Mouse (Mus musculus): ENCODE results near the gene Slc25a19.
A peak's percentile ranks its signal among the peaks of the same experiment; 100 is the strongest.
"Not testable (repeated sequence)": the region's sequence is repeated elsewhere in the genome, so short reads cannot be mapped to it uniquely, and the experiment has no call there.

The Slc25a19 gene

DNA sequence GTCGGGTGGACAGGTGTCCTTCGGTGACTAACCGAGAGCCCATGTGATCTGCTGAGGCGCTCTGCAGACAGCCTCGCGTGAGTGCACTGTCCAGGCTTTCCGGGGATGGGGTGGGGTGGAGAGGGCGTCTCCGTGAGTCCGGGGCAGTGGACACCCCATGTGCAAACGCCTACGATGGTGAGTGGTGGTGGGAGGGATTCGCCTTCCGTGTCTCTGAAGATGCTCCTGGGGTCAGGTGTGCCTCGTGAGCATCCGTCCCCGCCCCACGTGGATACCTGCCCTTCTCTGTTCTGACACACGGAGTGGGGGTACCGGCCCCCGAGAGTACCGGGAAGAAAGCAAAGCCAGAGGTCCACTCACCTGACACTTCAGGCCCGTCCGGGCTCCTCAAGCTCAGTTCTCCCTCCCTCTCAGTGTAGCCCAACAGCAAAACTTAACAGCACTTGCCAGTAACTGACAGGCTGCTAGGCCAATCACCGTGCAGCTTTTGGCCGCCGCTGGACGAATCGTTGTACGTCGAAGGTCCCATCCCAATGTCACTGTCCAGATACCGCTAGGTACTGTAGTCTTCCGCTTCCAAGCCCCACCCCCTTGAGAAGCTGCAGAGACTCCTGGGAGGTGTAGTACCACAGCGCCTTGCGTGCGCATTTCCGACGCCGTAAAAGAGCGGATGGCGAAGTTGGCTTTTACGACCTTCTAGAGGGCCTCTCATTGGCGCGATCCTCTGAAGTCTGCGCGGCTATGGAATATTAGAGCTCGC lies at the start of gene Slc25a19:
TSS of gene Slc25a19 (minus strand) at position 591 of the 760 bp plus-strand sequence.
- DNase-seq (ENCODE audit: extremely low spot score, low spot score), result peak; percentile 94

DNA sequence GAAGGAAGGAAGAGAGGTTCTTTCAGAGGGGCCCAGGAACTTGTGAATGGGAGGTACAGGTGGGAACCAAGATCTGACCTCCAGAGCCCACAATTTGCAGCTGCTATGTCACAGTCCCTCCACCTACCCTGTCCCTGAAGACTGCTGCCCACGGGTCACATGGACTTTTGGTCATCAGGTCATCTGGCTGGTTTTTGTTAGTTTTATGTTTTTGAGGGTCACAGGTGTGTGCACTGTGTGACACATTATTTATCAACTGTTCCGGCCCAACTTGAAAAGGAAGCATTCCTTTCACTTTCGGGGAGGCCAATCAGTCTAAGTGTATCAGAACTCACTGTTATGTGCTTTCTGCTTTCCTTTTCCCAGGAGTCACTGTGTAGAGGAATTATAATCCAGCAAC lies 49.4 kb upstream of the Slc25a19 start:
- no peak for DNase-seq (ENCODE audit: extremely low spot score, low spot score)

GRCm38 (mm10) chr11:115676738-115677137 lies 48.6 kb upstream of the Slc25a19 start:
- no peak for DNase-seq (ENCODE audit: extremely low spot score, low spot score)

DNA sequence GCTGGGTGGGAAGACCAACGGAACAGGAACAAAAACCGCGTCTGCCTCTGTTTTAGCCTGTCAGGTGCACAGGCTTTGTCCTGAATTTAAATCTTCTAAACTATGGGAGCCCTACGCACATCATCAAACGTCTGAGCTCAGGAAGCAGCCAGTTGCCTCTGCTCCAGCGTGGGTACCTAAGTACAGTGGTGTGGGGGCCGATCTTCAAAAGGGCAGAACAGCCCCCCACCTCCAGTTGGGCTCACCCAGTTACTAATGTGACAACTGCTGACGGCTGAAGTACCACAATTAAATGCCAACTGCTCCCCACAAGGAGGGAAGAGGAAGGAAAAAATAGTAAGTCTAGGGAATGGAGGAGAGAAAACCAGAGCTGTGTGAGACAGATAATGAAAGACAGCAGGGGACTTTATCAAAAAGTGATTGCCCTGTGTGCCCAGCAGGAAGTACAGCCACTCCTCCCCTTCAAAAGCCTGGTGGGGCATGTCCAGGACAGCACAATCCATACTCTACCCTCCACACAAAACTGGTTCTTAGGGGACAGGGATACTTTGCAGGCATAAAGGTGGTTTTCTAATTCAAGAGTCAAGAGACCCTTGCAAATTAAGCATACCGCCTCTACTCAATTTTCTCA lies 46.3 kb upstream of the Slc25a19 start:
- DNase-seq (ENCODE audit: extremely low spot score, low spot score), result no peak

DNA sequence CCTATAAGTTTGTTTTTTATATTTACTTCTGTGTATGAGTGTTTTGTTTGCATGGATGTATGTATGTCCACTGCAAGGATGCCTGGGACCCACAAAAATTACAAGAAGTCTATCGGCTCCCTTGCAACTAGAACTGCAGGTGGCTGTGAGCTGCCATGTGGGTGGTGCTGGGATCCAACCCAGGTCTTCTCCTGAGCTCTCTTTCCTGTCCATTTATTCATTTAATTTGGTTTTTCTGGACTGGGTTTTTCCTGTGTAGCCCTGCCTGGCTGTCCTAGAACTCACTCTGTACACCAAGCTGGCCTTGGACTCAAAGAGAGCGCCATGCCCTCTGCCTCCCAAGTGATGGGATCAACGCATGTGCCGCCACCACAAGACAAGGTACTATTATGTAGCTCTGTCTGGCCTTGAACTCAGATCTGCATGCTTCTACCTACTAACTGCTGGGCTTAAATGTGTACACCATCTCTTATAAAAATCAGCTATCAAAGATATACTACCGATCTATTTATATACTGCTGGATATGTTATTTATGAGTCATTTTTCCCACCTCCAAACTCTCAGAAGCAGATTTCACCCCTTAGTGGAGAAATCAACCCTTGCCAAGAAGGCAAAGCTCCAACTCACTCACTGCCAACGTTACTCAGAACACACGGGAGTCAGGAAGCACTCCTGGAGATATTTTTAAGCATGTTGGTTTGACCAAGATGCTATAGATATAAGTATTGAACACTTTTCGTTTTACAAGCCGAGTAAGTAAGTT lies 45.6 kb upstream of the Slc25a19 start:
- no peak for DNase-seq (ENCODE audit: extremely low spot score, low spot score)

DNA sequence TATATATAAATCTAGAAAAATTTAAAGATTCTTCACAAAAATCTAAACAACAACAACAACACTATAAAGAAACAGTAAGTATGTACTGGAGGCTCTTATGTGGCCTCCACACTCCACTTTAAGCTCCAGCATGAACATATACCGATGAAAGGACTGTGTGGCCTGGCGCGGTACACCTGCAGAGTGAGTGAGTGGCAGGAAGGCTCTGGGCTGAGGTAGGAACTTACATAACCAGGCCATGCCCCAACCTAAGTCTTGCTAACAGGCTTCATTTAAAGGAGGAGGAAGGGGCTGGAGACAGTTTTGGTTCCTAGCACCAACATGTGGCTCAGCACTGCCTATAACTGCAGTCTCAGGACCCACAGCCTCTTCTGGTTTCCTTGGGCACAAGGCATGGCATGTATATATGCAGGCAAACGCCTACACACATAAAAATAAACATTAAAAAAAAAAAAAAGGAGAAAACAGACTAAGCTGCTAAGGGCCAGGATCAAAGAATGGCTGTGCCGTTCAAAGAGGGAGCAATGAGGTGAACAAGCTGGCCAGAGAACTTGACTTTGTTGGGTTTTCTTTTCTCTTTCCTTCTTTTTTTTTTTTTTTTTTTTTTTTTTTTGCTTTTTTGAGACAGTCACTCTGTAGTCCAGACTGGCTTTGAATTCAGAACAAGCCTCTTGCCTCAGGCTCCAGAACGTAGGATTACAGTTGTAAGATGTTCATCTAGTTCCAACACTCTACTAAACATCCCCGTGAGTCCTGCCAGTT lies 44.3 kb upstream of the Slc25a19 start:
- DNase-seq (ENCODE audit: extremely low spot score, low spot score), result no peak

DNA sequence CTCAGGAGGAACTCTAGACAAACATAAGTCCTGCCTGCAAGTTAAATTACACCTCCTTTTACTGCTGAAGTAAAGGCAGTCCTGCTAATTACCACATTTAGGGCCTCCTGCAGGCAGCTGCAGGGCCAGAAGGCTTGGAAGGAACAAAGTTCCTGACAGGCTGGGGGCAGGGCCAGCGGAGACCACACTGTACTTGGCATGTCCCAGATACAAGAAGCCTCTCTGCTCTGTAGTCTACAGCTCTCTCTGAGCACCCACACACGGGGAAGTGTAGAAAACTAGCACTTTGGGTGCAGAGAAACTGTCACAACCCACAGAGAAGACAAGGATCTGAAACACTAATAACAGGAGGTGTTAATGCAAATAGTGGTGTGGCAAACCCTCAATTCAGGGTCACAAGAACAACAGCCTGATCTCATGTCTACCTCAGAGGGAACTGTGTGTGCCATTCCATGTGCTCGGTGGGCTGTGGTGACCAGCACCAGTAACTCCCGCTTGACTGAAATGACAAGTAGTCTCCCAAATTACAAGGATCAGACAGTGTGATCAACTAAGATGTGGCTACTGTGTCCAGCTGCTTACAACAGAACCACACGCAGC lies 42.5 kb upstream of the Slc25a19 start:
- DNase-seq (ENCODE audit: extremely low spot score, low spot score), result no peak

DNA sequence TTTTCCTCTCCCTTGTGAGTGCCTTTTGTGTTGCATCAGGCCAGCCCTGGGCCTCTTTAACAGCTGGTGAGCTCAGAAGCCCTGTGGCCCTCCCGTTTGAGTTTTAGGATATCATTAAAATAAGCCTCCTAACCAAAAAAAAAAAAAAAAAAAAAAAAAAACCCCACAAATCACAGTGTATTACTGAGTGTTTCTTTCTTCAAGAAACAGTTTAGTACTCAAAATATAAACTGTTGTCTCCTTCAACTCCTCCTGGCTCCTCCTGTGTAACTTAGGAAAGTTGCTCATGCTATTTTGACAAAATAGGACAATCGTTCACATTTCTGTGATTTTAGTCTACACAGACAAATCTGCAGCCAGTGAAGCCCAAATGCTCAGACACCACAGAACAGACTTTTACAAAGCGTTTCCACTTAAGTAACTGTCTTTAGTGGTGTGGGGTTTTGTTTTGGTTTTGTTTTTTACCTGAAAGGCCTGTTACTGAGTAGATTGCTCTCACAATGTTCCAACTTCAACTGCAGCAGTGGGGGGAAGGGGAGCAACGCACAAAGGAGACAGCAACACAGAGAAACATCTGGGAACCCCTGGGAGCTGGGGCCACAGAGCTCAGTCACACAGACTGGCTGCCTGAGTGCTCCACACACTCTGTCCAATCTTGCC lies 35.7 kb upstream of the Slc25a19 start:
- no peak for DNase-seq (ENCODE audit: extremely low spot score, low spot score)

DNA sequence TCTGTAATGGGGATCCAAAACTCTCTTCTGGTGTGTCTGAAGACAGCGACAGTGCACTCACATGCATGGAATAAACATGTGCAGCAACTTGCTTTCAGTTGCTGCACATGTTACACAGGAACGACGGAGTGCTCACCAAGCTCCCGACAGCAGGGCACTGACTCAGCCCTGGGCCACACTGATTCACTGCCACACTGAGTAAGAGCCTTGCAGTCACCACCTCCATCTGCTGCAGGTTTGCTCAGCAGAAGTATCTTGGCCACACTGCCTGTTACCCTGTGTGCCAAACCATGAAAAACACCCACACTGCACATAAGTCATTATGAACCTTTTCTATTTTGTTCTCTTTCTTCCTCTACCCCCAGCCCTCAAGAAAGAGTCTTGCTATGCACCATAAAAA lies 32.3 kb upstream of the Slc25a19 start:
- no peak for DNase-seq (ENCODE audit: extremely low spot score, low spot score)

- DNase-seq (ENCODE audit: extremely low spot score, low spot score), result no peak
Observed at GRCm38 (mm10) chr11:115658521-115658920, 30.4 kb upstream of the Slc25a19 start.

GRCm38 (mm10) chr11:115654128-115654527 lies 26.0 kb upstream of the Slc25a19 start:
- DNase-seq (ENCODE audit: extremely low spot score, low spot score), result no peak

DNA sequence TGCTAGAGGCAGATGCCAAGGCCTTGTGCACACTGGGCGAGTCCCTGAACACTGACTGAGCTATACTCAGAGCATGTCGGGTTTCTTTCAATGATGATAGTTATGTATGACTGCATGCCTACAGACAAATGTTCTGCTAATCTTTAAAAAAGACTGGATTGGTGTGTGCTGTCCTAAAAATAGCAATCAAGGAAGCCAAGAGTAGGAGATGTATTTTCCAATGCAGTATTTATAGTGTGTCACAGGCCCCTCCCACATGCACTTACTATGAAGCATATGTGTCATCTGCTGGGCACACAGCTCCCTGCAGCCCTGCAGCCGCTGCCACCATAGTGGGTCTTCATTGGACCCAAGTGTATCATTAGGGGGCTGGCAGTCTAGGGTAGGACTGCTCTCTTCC lies 25.1 kb upstream of the Slc25a19 start:
- DNase-seq (ENCODE audit: extremely low spot score, low spot score), result no peak

GRCm38 (mm10) chr11:115651680-115652079 lies 23.6 kb upstream of the Slc25a19 start:
- DNase-seq (ENCODE audit: extremely low spot score, low spot score), result no peak

- DNase-seq (ENCODE audit: extremely low spot score, low spot score), result no peak
Observed at GRCm38 (mm10) chr11:115649706-115650105, 21.6 kb upstream of the Slc25a19 start.

DNA sequence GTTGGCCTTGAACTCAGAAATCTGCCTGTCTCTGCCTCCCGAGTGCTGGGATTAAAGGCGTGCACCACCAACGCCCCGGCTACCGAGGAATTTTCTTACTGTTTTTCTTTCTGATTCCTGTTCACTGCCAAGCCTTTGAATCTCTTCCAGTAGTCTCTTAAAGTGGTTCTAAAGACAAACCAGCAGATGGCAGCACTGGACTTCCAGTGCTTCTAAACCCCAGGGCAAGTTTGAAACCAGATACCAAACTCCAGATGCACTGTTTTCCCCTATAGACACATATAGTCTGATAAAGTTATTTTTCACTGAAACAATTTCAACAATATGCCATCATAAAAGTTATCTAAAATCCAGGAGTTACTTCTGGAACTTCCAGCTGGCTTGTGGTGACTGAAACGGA lies 19.4 kb upstream of the Slc25a19 start:
- DNase-seq (ENCODE audit: extremely low spot score, low spot score), result no peak

DNA sequence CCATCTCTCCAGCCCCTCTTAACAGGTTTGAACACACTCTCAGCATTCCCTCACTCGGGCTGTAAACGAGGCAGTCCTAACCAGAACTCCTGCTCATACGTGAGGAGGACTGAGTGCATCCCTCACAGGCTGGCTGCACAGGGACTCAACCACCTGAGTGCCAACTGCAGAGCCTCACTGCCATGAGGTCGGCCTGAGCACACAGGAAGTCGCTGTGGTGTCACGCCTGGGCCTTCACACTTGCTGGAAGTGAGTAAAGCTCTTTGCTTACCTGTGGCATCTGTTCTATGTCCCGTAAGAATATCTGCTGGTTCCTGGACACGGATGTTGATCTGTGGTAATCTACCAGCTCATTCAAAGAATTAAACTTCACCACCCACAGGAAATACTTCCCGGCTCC lies 18.3 kb upstream of the Slc25a19 start:
- no peak for DNase-seq (ENCODE audit: extremely low spot score, low spot score)

GRCm38 (mm10) chr11:115645498-115645897 lies 17.4 kb upstream of the Slc25a19 start:
- not testable (repeated sequence) for DNase-seq (ENCODE audit: extremely low spot score, low spot score)

GRCm38 (mm10) chr11:115644308-115644707 lies 16.2 kb upstream of the Slc25a19 start:
- DNase-seq (ENCODE audit: extremely low spot score, low spot score), result no peak

GRCm38 (mm10) chr11:115643265-115643664 lies 15.2 kb upstream of the Slc25a19 start:
- no peak for DNase-seq (ENCODE audit: extremely low spot score, low spot score)

DNA sequence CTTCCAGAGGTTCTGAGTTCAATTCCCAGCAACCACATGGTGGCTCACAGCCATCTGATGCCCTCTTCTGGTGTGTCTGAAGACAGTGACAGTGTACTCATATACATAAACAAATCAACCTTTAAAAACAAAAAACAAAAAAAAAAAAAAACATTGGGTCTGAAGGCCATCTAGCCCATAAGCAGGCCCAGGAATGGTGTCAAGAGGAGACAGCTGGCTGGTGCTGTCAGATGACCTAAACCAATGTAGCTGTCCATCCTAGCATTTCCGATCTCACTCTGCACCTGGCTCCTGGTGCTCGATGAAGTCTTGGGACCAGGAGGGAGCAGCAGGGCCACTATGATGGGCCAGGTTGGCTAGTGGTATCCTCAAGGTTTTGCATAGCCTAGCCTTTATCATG lies 14.6 kb upstream of the Slc25a19 start:
- DNase-seq (ENCODE audit: extremely low spot score, low spot score), result no peak

DNA sequence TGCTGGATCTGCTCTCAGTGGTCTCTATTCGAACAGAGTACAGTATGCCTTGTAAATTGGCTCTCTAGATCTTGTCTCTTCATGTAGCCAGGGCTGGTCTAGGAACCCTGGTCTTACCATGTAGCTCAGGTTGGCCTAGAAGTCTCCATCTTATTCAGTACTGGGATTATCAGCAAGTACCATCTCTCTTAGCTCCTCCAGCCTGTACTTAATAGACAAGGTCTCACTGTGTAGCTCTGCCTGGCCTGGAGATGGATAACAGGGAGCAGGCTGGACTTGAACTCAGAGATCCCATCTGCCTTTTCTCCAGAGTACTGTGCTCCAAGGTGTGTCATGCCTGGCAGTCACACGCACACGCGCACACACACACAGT lies 13.6 kb upstream of the Slc25a19 start:
- no peak for DNase-seq (ENCODE audit: extremely low spot score, low spot score)
